Mouse (Mus musculus): Measurements from ENCODE around the gene Prrc2a. TPM values are rescaled to one million over a fixed set of nuclear protein-coding genes. Genes with fewer than 3 reads are reported as not detected.

The Prrc2a gene
- polyA plus RNA-seq, 1 experiment from 2014 or later = 166 TPM

DNA sequence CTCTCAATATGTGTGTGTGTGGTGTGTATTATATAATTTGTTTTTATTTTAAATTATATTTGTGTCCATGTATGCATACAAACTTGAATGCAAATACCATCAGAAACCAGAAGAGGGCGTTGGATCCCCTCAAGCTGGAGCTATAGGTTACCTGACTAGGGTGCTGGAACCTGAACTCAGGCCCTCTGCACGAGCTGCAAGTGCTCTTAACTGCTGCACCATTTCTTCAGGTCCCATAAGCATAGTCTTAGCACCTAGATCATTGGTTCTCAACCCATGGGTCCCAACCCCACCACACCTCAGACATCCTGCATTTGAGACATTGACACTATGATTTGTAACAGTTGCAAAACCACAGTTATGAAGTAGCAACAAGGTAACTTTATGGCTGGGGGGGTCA, 27.0 kb upstream of the Prrc2a start:
- ATAC-seq (ENCODE audit: low FRiP score, low TSS enrichment) = no peak
- no peak overlapping the region for H3K9ac ChIP-seq (replicated peaks; ENCODE audit: low read length)
- H3K36me3 ChIP-seq (ENCODE audit: insufficient read depth, low read length) = no peaks in the 10 kb centered on the region
- no peak overlapping the region for H3K4me3 ChIP-seq (ENCODE audit: low read length)
- 69% methylated on average over 2 of the region's 2 CpGs for WGBS
- H3K27me3 ChIP-seq (ENCODE audit: insufficient read depth, low read length) = peaks cover 15% of the 10 kb centered on the region
- peaks cover 14% of the 10 kb centered on the region for H3K4me1 ChIP-seq (ENCODE audit: insufficient read depth, low read length)
- H3K4me2 ChIP-seq (replicated peaks; ENCODE audit: low read depth, low read length) = no peak overlapping the region
- H3K9me3 ChIP-seq (ENCODE audit: low read length) = no peaks in the 10 kb centered on the region
- no peak overlapping the region for H3K27ac ChIP-seq (ENCODE audit: low read length)

DNA sequence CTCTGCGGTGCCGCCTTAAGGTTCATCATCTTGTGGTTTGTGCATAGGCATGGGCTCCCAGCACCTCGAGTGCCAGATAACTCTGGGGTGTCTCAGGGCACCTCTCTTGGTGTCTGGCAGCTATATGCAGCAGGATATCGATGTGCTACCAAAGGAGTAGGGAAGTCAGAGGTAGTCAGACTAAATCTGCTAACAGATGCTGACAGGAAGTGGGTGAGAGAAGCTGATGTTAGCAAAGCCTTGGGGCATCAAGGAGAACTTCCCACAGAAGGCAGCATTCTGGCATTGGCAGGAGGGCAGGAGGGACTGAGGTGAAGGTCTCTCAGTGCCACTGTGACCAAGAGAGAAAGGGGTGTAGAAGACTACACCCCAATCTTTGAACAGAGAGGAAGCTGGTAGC, 25.4 kb upstream of the Prrc2a start:
- no peak overlapping the region for H3K9ac ChIP-seq (replicated peaks; ENCODE audit: low read length)
- H3K27ac ChIP-seq (ENCODE audit: low read length) = no peak overlapping the region
- ATAC-seq (ENCODE audit: low FRiP score, low TSS enrichment) = no peak
- no peak overlapping the region for H3K4me2 ChIP-seq (replicated peaks; ENCODE audit: low read depth, low read length)
- H3K36me3 ChIP-seq (ENCODE audit: insufficient read depth, low read length) = no peaks in the 10 kb centered on the region
- peaks cover 11% of the 10 kb centered on the region; the same call in 1 of the 2 replicates for H3K4me1 ChIP-seq (ENCODE audit: insufficient read depth, low read length)
- H3K9me3 ChIP-seq (ENCODE audit: low read length) = no peaks in the 10 kb centered on the region
- peaks cover 2% of the 10 kb centered on the region for H3K27me3 ChIP-seq (ENCODE audit: insufficient read depth, low read length)
- no peak overlapping the region for H3K4me3 ChIP-seq (ENCODE audit: low read length)
- WGBS = 78% methylated on average over 4 of the region's 4 CpGs

DNA sequence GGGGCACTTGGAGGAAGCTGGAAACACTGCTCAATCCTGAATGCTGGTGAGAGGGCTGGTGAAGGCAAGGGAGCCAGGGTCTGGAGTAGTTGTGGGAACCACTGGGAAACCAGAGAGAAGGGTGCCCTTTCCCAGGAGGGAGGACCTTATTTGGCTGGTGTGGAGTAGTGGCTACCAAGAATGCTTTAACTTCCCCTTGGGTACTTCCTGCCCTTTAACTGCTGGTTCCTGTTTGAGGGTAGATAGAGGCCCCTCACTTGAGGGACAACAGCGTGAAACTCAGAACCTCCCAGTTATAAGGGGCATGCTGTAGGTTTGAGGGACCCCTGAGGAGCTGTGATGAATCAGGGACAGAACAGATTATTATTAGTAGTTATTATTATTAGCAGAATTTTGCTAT, 24.5 kb upstream of the Prrc2a start:
- Histone ChIP-seq H3K36me3 (ENCODE audit: insufficient read depth, low read length) (no peaks in the 10 kb centered on the region), H3K4me1 (ENCODE audit: insufficient read depth, low read length) (0 out of 2 replicates have a peak, but pooled peaks cover 6% of the 10 kb centered on the region), H3K9me3 (ENCODE audit: low read length) (no peaks in the 10 kb centered on the region), H3K27ac (ENCODE audit: low read length) (no peak overlapping the region), H3K4me2 (replicated peaks; ENCODE audit: low read depth, low read length) (no peak overlapping the region), H3K4me3 (ENCODE audit: low read length) (no peak overlapping the region), H3K9ac (replicated peaks; ENCODE audit: low read length) (no peak overlapping the region), H3K27me3 (ENCODE audit: insufficient read depth, low read length) (no peaks in the 10 kb centered on the region)
- ATAC-seq (ENCODE audit: low FRiP score, low TSS enrichment) = no peak
- WGBS = 48% methylated on average over 1 of the region's 1 CpGs

DNA sequence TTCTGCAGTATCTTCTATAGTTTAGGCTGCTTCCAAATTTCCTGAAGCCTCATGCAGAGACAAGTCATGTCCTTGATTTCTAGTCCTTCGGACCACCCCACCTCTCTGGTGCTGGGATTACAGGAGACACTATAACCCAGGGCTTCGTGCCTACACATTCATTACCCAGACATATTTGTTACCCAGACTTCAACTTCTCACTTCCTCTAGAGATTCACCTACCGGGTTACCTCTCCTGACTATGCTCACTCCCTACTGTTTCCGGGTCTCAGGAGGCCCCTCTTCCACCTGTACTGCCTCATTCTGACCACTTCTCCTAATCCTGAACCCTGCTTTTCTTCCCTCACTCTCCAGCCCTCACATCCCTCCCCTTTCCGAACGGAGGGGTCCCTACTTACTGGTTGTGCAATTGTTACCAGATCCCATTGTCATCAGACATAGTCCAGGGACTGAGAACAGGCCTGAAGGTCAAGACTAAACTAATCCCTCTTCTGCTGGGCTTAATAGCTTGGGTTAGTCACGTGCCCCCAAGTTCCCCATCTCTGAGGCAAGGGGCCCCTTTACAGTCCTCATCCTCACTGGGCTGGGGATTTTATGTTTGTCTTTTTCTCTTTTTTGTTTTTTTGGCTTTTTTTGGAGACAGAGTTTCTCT, 23.4 kb upstream of the Prrc2a start, which contains the start of gene Lst1:
TSS of gene Lst1 (minus strand) at position 481 of the 652 bp plus-strand sequence.
- no peaks in the 10 kb centered on the region for H3K27me3 ChIP-seq (ENCODE audit: insufficient read depth, low read length)
- H3K9ac ChIP-seq (replicated peaks; ENCODE audit: low read length) = no peak within 1 kb of the TSS
- H3K27ac ChIP-seq (ENCODE audit: low read length) = no peak within 1 kb of the TSS
- no peak within 1 kb of the TSS for H3K4me2 ChIP-seq (replicated peaks; ENCODE audit: low read depth, low read length)
- no peak for ATAC-seq (ENCODE audit: low FRiP score, low TSS enrichment)
- 0 out of 2 replicates have a peak, but pooled peaks cover 6% of the 10 kb centered on the region for H3K4me1 ChIP-seq (ENCODE audit: insufficient read depth, low read length)
- H3K36me3 ChIP-seq (ENCODE audit: insufficient read depth, low read length) = no peaks in the 10 kb centered on the region
- no peaks in the 10 kb centered on the region for H3K9me3 ChIP-seq (ENCODE audit: low read length)
- H3K4me3 ChIP-seq (ENCODE audit: low read length) = no peak within 1 kb of the TSS
- 73% methylated on average over 7 of the region's 7 CpGs for WGBS

DNA sequence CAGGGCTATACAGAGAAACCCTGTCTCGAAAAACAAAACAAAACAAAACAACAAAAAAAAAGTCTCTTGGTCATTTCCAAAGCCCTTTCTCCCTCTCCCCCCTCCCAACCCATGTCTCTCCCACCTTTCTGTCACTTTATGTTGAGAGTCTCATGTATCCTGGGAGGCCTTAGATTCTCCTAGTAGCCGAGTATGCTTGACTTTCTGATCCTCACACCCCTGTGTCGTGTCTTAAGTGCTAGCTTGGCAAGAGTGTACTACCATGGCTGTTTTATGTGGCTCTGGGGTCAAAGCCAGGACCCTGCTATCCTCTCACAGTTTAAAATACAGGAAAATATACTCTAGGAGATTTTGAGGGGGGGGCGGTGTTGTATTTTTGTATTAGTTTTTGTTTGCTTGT, 22.6 kb upstream of the Prrc2a start:
- H3K9me3 ChIP-seq (ENCODE audit: low read length) = no peaks in the 10 kb centered on the region
- H3K27ac ChIP-seq (ENCODE audit: low read length) = no peak overlapping the region
- H3K36me3 ChIP-seq (ENCODE audit: insufficient read depth, low read length) = no peaks in the 10 kb centered on the region
- H3K9ac ChIP-seq (replicated peaks; ENCODE audit: low read length) = no peak overlapping the region
- no peak overlapping the region for H3K4me2 ChIP-seq (replicated peaks; ENCODE audit: low read depth, low read length)
- no peaks in the 10 kb centered on the region for H3K27me3 ChIP-seq (ENCODE audit: insufficient read depth, low read length)
- no peak overlapping the region for H3K4me3 ChIP-seq (ENCODE audit: low read length)
- WGBS = 55% methylated on average over 4 of the region's 4 CpGs
- ATAC-seq (ENCODE audit: low FRiP score, low TSS enrichment) = no peak
- H3K4me1 ChIP-seq (ENCODE audit: insufficient read depth, low read length) = 0 out of 2 replicates have a peak, but pooled peaks cover 6% of the 10 kb centered on the region

DNA sequence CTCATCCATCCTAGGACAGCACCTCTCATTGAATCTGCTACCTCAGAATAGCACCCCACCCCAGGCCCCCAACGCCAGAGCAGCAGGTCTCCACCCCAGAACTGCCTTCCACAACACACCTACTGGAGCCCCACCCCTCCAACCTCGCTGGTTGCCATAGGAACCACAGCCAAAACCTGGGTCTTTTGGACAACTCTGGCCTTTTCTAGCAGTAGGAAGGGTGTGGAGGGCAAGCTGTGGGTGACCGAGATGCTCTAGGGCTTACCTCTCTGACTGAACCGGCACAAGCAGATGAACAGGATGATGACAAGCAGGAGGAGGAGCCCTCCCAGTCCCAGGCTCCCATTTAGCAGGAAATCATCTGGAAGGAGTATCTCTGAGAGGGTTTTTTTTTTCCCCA, 22.0 kb upstream of the Prrc2a start:
- ATAC-seq (ENCODE audit: low FRiP score, low TSS enrichment) = peak; percentile 36; the same call in 1 of the 2 replicates
- peak overlapping the region; percentile 28; the same call in 1 of the 2 replicates for H3K9ac ChIP-seq (replicated peaks; ENCODE audit: low read length)
- H3K4me2 ChIP-seq (replicated peaks; ENCODE audit: low read depth, low read length) = peak overlapping the region; percentile 64
- 0 out of 2 replicates have a peak, but pooled peaks cover 6% of the 10 kb centered on the region for H3K4me1 ChIP-seq (ENCODE audit: insufficient read depth, low read length)
- H3K27ac ChIP-seq (ENCODE audit: low read length) = peak overlapping the region; percentile 70
- no peaks in the 10 kb centered on the region for H3K9me3 ChIP-seq (ENCODE audit: low read length)
- peak overlapping the region; percentile 49 for H3K4me3 ChIP-seq (ENCODE audit: low read length)
- 0% methylated on average over 4 of the region's 4 CpGs for WGBS
- no peaks in the 10 kb centered on the region for H3K27me3 ChIP-seq (ENCODE audit: insufficient read depth, low read length)
- no peaks in the 10 kb centered on the region for H3K36me3 ChIP-seq (ENCODE audit: insufficient read depth, low read length)

DNA sequence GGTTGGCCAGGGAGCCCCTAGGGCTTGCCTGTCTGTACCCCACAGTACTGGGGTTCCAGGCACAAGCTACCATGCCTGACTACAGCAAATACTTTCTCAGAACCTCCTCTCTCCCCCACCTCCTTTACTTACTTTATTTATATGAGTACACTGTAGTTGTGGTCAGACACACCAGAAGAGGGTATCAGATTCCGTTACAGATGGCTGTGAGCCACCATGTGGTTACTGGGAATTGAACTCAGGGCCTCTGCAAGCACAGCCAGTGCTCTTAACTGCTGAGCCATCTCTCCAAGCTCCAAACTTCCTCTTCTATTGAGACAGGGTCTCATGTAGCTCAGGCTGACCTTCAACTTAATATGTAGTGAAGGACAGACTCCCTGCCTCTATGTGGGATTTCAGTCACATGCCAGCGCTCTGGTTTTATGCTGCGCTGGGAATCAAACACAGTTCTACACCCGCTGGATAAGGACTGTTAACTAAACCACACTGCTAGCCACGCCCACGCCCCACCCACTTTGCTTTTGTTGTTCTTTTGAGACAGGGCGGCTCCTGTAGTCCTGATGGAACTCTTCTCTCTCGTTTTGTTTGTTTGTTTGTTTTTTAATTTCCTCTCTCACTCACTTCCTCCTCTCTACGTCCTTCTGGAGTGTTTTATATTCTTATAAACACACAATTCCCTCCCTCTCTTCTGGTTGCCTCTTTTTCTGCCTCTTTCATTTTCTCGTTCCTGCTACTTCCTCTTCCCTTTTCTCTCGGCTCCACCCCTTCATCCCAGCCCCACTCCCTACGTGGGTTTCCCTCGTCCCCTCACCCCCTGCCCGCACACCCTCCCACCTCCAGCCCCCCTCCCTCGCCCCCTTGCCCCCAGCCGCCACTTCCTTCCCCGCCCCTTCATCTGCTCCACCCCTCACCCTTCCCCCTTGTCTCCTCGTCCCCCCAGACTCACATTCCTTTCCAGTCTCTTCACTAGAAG, 21.2 kb upstream of the Prrc2a start:
- Histone ChIP-seq H3K36me3 (ENCODE audit: insufficient read depth, low read length) (no peaks in the 10 kb centered on the region), H3K27me3 (ENCODE audit: insufficient read depth, low read length) (no peaks in the 10 kb centered on the region), H3K27ac (ENCODE audit: low read length) (peak overlapping the region; percentile 70), H3K4me1 (ENCODE audit: insufficient read depth, low read length) (0 out of 2 replicates have a peak, but pooled peaks cover 6% of the 10 kb centered on the region), H3K9me3 (ENCODE audit: low read length) (no peaks in the 10 kb centered on the region), H3K4me3 (ENCODE audit: low read length) (peak overlapping the region; percentile 49), H3K9ac (replicated peaks; ENCODE audit: low read length) (peak overlapping the region; percentile 28), H3K4me2 (replicated peaks; ENCODE audit: low read depth, low read length) (peak overlapping the region; percentile 64)
- ATAC-seq (ENCODE audit: low FRiP score, low TSS enrichment) = peak; percentile 66
- WGBS = 3% methylated on average over 16 of the region's 18 CpGs

DNA sequence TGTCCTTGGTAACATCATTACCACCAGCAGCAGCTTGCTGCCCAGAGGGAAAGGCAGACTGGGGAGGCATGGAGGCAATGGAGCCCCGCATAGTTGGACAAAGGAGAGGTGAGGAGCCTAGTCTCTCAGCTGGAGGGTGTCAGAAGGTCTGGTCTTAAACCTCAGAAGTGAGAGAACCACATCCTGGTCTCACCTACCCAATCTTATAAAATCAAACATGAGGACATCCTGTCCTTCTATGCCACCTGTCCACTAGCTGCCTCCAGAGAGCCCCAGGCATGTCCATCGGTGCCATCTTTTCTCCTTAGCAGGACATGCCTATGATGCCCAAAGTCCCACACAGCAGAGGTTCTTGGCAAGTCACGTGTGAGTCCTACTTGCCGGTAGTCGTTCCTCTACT, 15.4 kb upstream of the Prrc2a start:
- Histone ChIP-seq H3K27me3 (ENCODE audit: insufficient read depth, low read length) (no peaks in the 10 kb centered on the region), H3K36me3 (ENCODE audit: insufficient read depth, low read length) (no peaks in the 10 kb centered on the region), H3K4me3 (ENCODE audit: low read length) (no peak overlapping the region), H3K4me1 (ENCODE audit: insufficient read depth, low read length) (no peaks in the 10 kb centered on the region), H3K27ac (ENCODE audit: low read length) (no peak overlapping the region), H3K4me2 (replicated peaks; ENCODE audit: low read depth, low read length) (no peak overlapping the region), H3K9ac (replicated peaks; ENCODE audit: low read length) (no peak overlapping the region), H3K9me3 (ENCODE audit: low read length) (no peaks in the 10 kb centered on the region)
- ATAC-seq (ENCODE audit: low FRiP score, low TSS enrichment) = no peak
- 88% methylated on average over 5 of the region's 5 CpGs for WGBS

DNA sequence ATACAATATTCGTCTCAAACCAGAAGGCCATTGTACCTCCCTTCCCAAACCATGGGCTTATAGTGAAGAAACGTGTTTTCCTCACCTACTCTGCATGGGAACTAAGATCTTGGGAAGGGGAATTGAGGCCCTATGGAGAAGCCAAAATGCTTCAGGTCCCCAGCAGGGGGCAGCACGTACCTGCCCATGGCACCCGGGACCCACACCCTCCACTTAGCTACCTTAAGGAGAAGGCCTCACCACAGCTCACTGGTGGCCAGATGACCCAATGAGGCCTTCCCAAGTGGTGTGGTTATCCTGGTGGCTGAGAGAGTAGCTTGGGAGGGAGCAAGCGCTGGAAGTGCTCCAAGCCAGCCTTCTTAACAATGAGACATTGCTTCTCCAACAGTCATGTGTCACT, 13.8 kb upstream of the Prrc2a start:
- WGBS = 15% methylated on average over 5 of the region's 5 CpGs
- Histone ChIP-seq H3K36me3 (ENCODE audit: insufficient read depth, low read length) (no peaks in the 10 kb centered on the region), H3K9ac (replicated peaks; ENCODE audit: low read length) (no peak overlapping the region), H3K27me3 (ENCODE audit: insufficient read depth, low read length) (no peaks in the 10 kb centered on the region), H3K4me1 (ENCODE audit: insufficient read depth, low read length) (no peaks in the 10 kb centered on the region), H3K4me2 (replicated peaks; ENCODE audit: low read depth, low read length) (no peak overlapping the region), H3K4me3 (ENCODE audit: low read length) (no peak overlapping the region), H3K27ac (ENCODE audit: low read length) (no peak overlapping the region), H3K9me3 (ENCODE audit: low read length) (no peaks in the 10 kb centered on the region)
- ATAC-seq (ENCODE audit: low FRiP score, low TSS enrichment) = peak; percentile 74

Measured in kidney, embryonic 16.5 days (tissue).